Mouse (Mus musculus): ENCODE measurements around the gene Mertk. TPM values are rescaled to one million over a fixed set of nuclear protein-coding genes. Genes with fewer than 3 reads are reported as not detected.

Gene Mertk
- polyA plus RNA-seq, 1 experiment from 2014 or later = 14.2 TPM

Other genes starting within 250 kb of the Mertk start
- not detected in 2 replicates for gene Spdye4c, start 107.7 kb upstream of the Mertk start, polyA plus RNA-seq (2015; fragmentation: Nextera tagmentation; extraction: Ambion mirVana)
- gene Anapc1, start 11.6 kb upstream of the Mertk start, polyA plus RNA-seq (2015; fragmentation: Nextera tagmentation; extraction: Ambion mirVana) = 62.1 and 65.9 TPM in 2 replicates
- 33.3 and 34.7 TPM in 2 replicates for gene Tmem87b, start 119.2 kb downstream of the Mertk start, polyA plus RNA-seq (2015; fragmentation: Nextera tagmentation; extraction: Ambion mirVana)
- 8.1 TPM in 2 replicates for gene Fbln7, start 164.0 kb downstream of the Mertk start, polyA plus RNA-seq (2015; fragmentation: Nextera tagmentation; extraction: Ambion mirVana)
- 7.9 and 8.2 TPM in 2 replicates for gene Zc3h8, start 245.1 kb downstream of the Mertk start, polyA plus RNA-seq (2015; fragmentation: Nextera tagmentation; extraction: Ambion mirVana)

Data from kidney, embryonic 16.5 days (tissue).